ENCODE assay signal across 12 mouse cellular contexts in the genomic region with DNA sequence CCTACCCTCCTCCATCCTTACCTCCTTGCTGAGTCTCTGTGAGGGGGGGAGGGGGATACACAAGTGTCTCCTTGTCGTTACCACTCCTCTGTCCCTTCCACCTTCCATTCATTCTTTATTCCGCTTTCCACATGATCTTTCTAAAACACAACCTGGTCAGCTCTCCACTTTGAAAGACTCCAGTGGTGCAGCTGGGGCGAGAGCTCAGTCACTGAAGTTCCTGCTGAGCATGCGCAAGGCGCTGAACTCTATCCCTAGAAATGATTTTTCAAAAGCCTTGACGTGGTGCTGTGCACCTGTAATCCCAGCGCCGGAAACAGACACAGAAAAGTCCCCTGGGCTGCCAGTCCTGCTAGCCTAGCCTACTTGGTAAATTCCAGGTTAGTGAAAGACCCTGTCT.
"Had no signal": no experiment of that assay in that cellular context is flagged by ENCODE, and none has a peak within 500 bp of the region (broad histone marks: within the 10 kb centered on the region; RNA-seq: fewer than 3 reads in every experiment).

No protein-coding gene starts in this region.

- DNase-seq: kidney, adult 8-10 months; kidney, postnatal 36 days; lung, embryonic 14.5 days; lung, postnatal 10 days; lung, postnatal 4 days; midbrain, embryonic 14.5 days; thymus, adult 2 months; thymus, postnatal 25 days had no signal

- H3K9me3 ChIP-seq: limb, embryonic 15.5 days; liver, embryonic 12.5 days; midbrain, embryonic 10.5 days had no signal

- H3K9ac ChIP-seq: limb, embryonic 15.5 days; liver, embryonic 12.5 days; lung, embryonic 14.5 days had no signal

- H3K27me3 ChIP-seq: limb, embryonic 15.5 days had no signal

- H3K27ac ChIP-seq: kidney, postnatal 0 days; limb, embryonic 15.5 days; liver, embryonic 12.5 days; midbrain, embryonic 10.5 days had no signal

- H3K4me3 ChIP-seq: limb, embryonic 15.5 days; liver, embryonic 12.5 days; midbrain, embryonic 10.5 days had no signal

- H3K4me2 ChIP-seq: limb, embryonic 15.5 days; liver, embryonic 12.5 days; lung, embryonic 14.5 days had no signal

- ATAC-seq: liver, embryonic 12.5 days had no signal

- H3K36me3 ChIP-seq: limb, embryonic 15.5 days; liver, embryonic 12.5 days; midbrain, embryonic 10.5 days had no signal

- H3K4me1 ChIP-seq: liver, embryonic 12.5 days had no signal
